Mouse (Mus musculus) CH12.LX (cell line): Measurements from ENCODE around the gene Maml2.

Experiments used
- HCFC1 ChIP-seq: IDR thresholded peaks from 2 replicates; pipeline ENCODE4 v1.6.1; 2012; ENCODE audit warnings: low read depth, mild to moderate bottlenecking, inconsistent platforms, low read length, improper control_type of control experiment
- MAFK ChIP-seq: IDR thresholded peaks from 2 replicates; pipeline ENCODE4 v1.6.1; 2011; ENCODE audit warnings: low read length, improper control_type of control experiment; ENCODE audit not compliant: insufficient replicate concordance
- MAX ChIP-seq: IDR thresholded peaks from 2 replicates; pipeline ENCODE4 v1.6.1; 2011; ENCODE audit warnings: low read length, improper control_type of control experiment

DNA sequence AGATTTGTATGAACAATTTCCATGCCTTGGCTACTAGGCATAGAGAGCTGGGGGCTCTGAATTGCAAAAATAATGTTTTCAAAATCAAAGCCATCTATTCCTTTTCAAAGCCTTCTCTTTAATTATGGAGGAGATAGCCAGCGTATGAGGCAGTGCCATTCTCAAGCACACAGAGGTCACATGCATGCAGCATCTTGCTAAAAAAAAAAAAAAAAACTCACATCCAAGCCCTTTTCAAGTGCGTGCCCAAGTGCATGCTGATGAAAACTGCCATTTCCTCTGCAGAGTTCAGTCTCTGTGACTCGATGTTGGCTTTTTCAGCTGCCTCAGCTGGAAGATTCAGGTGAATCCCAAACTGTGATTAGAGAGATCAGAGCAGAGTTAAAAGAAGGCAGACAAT, 304.0 kb downstream of the Maml2 start:
- TF ChIP-seq MAX (no peak), MAFK (no peak), HCFC1 (no peak)
